Comparison of ENCODE assay signal across 8 mouse cellular contexts in genomic region chr6:72899781-72900681, GRCm38 (mm10). TPM values are rescaled to one million over a fixed set of nuclear protein-coding genes. Genes with fewer than 3 reads are reported as not detected.
DNase-seq lines count a peak whose midpoint lies in the region; ATAC-seq lines count a peak whose summit lies in the region.

Gene Kcmf1, minus strand, starts transcription at chr6:72899979.

- peak; percentile 54 for ATAC-seq in megakaryocyte-erythroid progenitor cell, adult 5-6 weeks (replicated peaks; ENCODE audit: low FRiP score, low TSS enrichment, poor library complexity, severe bottlenecking)

- intact Hi-C loops in gastrocnemius, postnatal 14 days (cut with DNase I; ENCODE audit: low total_unique reads): loop anchor here (10.0 kb wide), 1 partner anchor 55 kb away; no protein-coding TSS in a partner anchor
- intact Hi-C loops in left cerebral cortex, postnatal 14 days (cut with DNase I): no loop called here

- peak; percentile 89 to 94 for DNase-seq in adrenal gland, adult (ENCODE audit: inconsistent age in 2 of 2, low spot score in 1 of 2)
- DNase-seq in embryo, embryonic 10 days (ENCODE audit: low spot score): peak; percentile 76
- DNase-seq in gastrocnemius, postnatal 14 days: peak; percentile 82
- DNase-seq in induced T-regulatory cell, adult 2 months (ENCODE audit: low read depth): peak; percentile 76
- peak; percentile 16 to 58 for DNase-seq in left cerebral cortex, postnatal 14 days (ENCODE audit: low spot score in 2 of 2)
- DNase-seq in right cerebral cortex, postnatal 25 days: peak; percentile 79
- peak; percentile 72 to 74 for DNase-seq in urinary bladder, postnatal 4 days (ENCODE audit: low spot score in 2 of 2)

RNA-seq across cellular contexts. Expression of gene Kcmf1, which starts in this region (rescaled TPM):
- 10 to 100 TPM; 78.7 to 84.8 TPM for total RNA-seq in gastrocnemius, postnatal 14 days (2021)
- 10 to 100 TPM; 62.3 to 62.5 TPM for total RNA-seq in left cerebral cortex, postnatal 14 days (2021)
- total RNA-seq in megakaryocyte-erythroid progenitor cell, adult 5-6 weeks (2014; fragmentation: Nextera tagmentation): 46.9 and 63.7 TPM in 2 replicates
- total RNA-seq in megakaryocyte-erythroid progenitor cell, adult 5-6 weeks (2017): 77.1 and 105 TPM in 2 replicates

Comparison
In these comparisons a context has a peak if more than half of its experiments do, and no peak if none do; other contexts are left out.
1. Peak in every context shown above with its lines: DNase-seq and ATAC-seq.
2. DNase-seq: peak in every context shown above with its lines; median percentile 92 in adrenal gland, adult; 82 in gastrocnemius, postnatal 14 days; 79 in right cerebral cortex, postnatal 25 days; 76 in embryo, embryonic 10 days; 76 in induced T-regulatory cell, adult 2 months; 73 in urinary bladder, postnatal 4 days; 37 in left cerebral cortex, postnatal 14 days.